ENCODE assay signal across 10 mouse cellular contexts in genomic region chr7:112270870-112271269, GRCm38 (mm10). TPM values are rescaled to one million over a fixed set of nuclear protein-coding genes. Genes with fewer than 3 reads are reported as not detected.
A peak's percentile ranks its signal among the peaks of the same experiment; 100 is the strongest.
DNase-seq lines count a peak whose midpoint lies in the region; ATAC-seq lines count a peak whose summit lies in the region.
"Had no signal": no experiment of that assay in that cellular context is flagged by ENCODE, and none has a peak within 500 bp of the region (broad histone marks: within the 10 kb centered on the region; RNA-seq: fewer than 3 reads in every experiment).

No protein-coding gene starts in this region.

- DNase-seq in kidney, adult 11 months: peak; percentile 81
- peak; percentile 89 for DNase-seq in cerebellum, adult 9-10 months
- no peak for DNase-seq in intestine, embryonic 14.5 days (ENCODE audit: low spot score)
- DNase-seq in lung, postnatal 36 days: peak; percentile 91
- no peak for DNase-seq in thymus, postnatal 10 days (ENCODE audit: low spot score in 2 of 2)
- no peak for DNase-seq in gastrocnemius, postnatal 25 days
- no peak for DNase-seq in layer of hippocampus, adult 11-12 months (ENCODE audit: low spot score)

- no peak overlapping the region for H3K4me3 ChIP-seq in kidney, embryonic 15.5 days (replicated peaks)
- no peak overlapping the region for H3K4me3 ChIP-seq in intestine, embryonic 14.5 days (ENCODE audit: low read depth, low read length)
- H3K4me3 ChIP-seq: neural tube, embryonic 12.5 days had no signal

- WGBS in kidney, embryonic 15.5 days: 79% methylated on average over 5 of the region's 5 CpGs
- WGBS in intestine, embryonic 14.5 days: 59% methylated on average over 5 of the region's 5 CpGs

- peaks cover 39% of the 10 kb centered on the region for H3K4me1 ChIP-seq in kidney, embryonic 15.5 days
- peaks cover 21% of the 10 kb centered on the region for H3K4me1 ChIP-seq in intestine, embryonic 14.5 days (replicated peaks; ENCODE audit: control insufficient read depth, insufficient read depth, low read length)

- 0 out of 2 replicates have a peak, but pooled peaks cover 3% of the 10 kb centered on the region for H3K27me3 ChIP-seq in kidney, embryonic 15.5 days
- H3K27me3 ChIP-seq in intestine, embryonic 14.5 days (replicated peaks; ENCODE audit: control insufficient read depth, insufficient read depth, low read length): no peaks in the 10 kb centered on the region
- H3K27me3 ChIP-seq: neural tube, embryonic 12.5 days had no signal

- no peak overlapping the region for H3K27ac ChIP-seq in kidney, embryonic 15.5 days
- H3K27ac ChIP-seq in intestine, embryonic 14.5 days (ENCODE audit: low read depth): peak overlapping the region; percentile 34; the same call in 1 of the 2 replicates
- H3K27ac ChIP-seq: kidney, postnatal 0 days; neural tube, embryonic 12.5 days had no signal

- H3K9me3 ChIP-seq in kidney, embryonic 15.5 days (replicated peaks): no peaks in the 10 kb centered on the region
- no peaks in the 10 kb centered on the region for H3K9me3 ChIP-seq in intestine, embryonic 14.5 days (ENCODE audit: control insufficient read depth, low read length)
- H3K9me3 ChIP-seq: neural tube, embryonic 12.5 days had no signal

- H3K4me2 ChIP-seq in kidney, embryonic 15.5 days: no peak overlapping the region
- H3K4me2 ChIP-seq in intestine, embryonic 14.5 days (ENCODE audit: low read length): no peak overlapping the region
- H3K4me2 ChIP-seq: neural tube, embryonic 12.5 days had no signal

- no peak for ATAC-seq in kidney, embryonic 15.5 days (replicated peaks; ENCODE audit: low FRiP score)
- no peak; the same call in 1 of the 2 replicates for ATAC-seq in intestine, embryonic 14.5 days (replicated peaks; ENCODE audit: low FRiP score, low TSS enrichment, low read depth)

- H3K9ac ChIP-seq in kidney, embryonic 15.5 days: no peak overlapping the region
- H3K9ac ChIP-seq in intestine, embryonic 14.5 days (ENCODE audit: low read length): no peak overlapping the region
- H3K9ac ChIP-seq: neural tube, embryonic 12.5 days had no signal

- H3K36me3 ChIP-seq in kidney, embryonic 15.5 days: no peaks in the 10 kb centered on the region
- H3K36me3 ChIP-seq in intestine, embryonic 14.5 days (ENCODE audit: control insufficient read depth, insufficient read depth, low read length): 0 out of 2 replicates have a peak, but pooled peaks cover 5% of the 10 kb centered on the region
- H3K36me3 ChIP-seq: neural tube, embryonic 12.5 days had no signal

RNA-seq across cellular contexts. Expression of gene Mical2, which starts 45.2 kb away (rescaled TPM):
- polyA plus RNA-seq in kidney, embryonic 15.5 days (2015; fragmentation: Nextera tagmentation; extraction: Ambion mirVana): 7.3 and 7.5 TPM in 2 replicates
- 16.6 and 18.2 TPM in 2 replicates for polyA plus RNA-seq in intestine, embryonic 14.5 days (2014; fragmentation: Nextera tagmentation; extraction: Ambion mirVana)
- total RNA-seq in gastrocnemius, postnatal 25 days (2021): 100 to 1,000 TPM in 1 of 2 experiments, 10 to 100 TPM in 1; 36.1 to 131 TPM

Comparison
In these comparisons a context has a peak if more than half of its experiments do, and no peak if none do; other contexts are left out.
1. DNase-seq: peak in kidney, adult 11 months (single experiment), cerebellum, adult 9-10 months (single experiment) and lung, postnatal 36 days (single experiment); none in intestine, embryonic 14.5 days (single experiment), thymus, postnatal 10 days (0 of 2), gastrocnemius, postnatal 25 days (single experiment) and layer of hippocampus, adult 11-12 months (single experiment).